Mouse (Mus musculus): Measurements from ENCODE around the gene Usp17ld. TPM values are rescaled to one million over a fixed set of nuclear protein-coding genes. Genes with fewer than 3 reads are reported as not detected.
"Not testable (repeated sequence)": the region's sequence is repeated elsewhere in the genome, so short reads cannot be mapped to it uniquely, and the experiment has no call there.

Gene Usp17ld
- not detected in 2 replicates for polyA plus RNA-seq (2016; fragmentation: Nextera tagmentation; extraction: Ambion mirVana)

- ATAC-seq (ENCODE audit: insufficient number of reproducible peaks, insufficient read depth, low FRiP score, low TSS enrichment); H3K27me3 ChIP-seq; H3K4me1 ChIP-seq; H3K36me3 ChIP-seq; H3K9me3 ChIP-seq; H3K4me3 ChIP-seq; H3K4me2 ChIP-seq (replicated peaks); H3K27ac ChIP-seq; H3K9ac ChIP-seq: not testable (repeated sequence)
Measured at GRCm38 (mm10) chr7:103252405-103252804, at the start of gene Usp17ld. Gene Usp17ld, minus strand, starts transcription at chr7:103252505.

- Histone ChIP-seq H3K27ac (no peak within 1 kb of the TSS), H3K4me3 (no peak within 1 kb of the TSS), H3K4me1 (no peaks in the 10 kb centered on the region), H3K9me3 (no peaks in the 10 kb centered on the region; the same call in 1 of the 2 replicates), H3K4me2 (replicated peaks) (no peak within 1 kb of the TSS), H3K36me3 (no peaks in the 10 kb centered on the region), H3K9ac (no peak within 1 kb of the TSS), H3K27me3 (no peaks in the 10 kb centered on the region)
- ATAC-seq (ENCODE audit: insufficient number of reproducible peaks, insufficient read depth, low FRiP score, low TSS enrichment): no peak
Measured at GRCm38 (mm10) chr7:103216696-103217095, 35.6 kb downstream of the Usp17ld start, which contains the start of gene Olfr594. Gene Olfr594, plus strand, starts transcription at chr7:103216996.

- H3K4me1 ChIP-seq; H3K27ac ChIP-seq; H3K9me3 ChIP-seq; H3K9ac ChIP-seq; H3K4me3 ChIP-seq; H3K36me3 ChIP-seq; H3K27me3 ChIP-seq; ATAC-seq (ENCODE audit: insufficient number of reproducible peaks, insufficient read depth, low FRiP score, low TSS enrichment); H3K4me2 ChIP-seq (replicated peaks): not testable (repeated sequence)
- 83% methylated on average over 5 of the region's 5 CpGs for WGBS
Measured at GRCm38 (mm10) chr7:103212050-103212449, 40.3 kb downstream of the Usp17ld start.

- Histone ChIP-seq H3K36me3 (no peaks in the 10 kb centered on the region), H3K4me3 (no peak within 1 kb of the TSS), H3K9me3 (no peaks in the 10 kb centered on the region), H3K4me1 (no peaks in the 10 kb centered on the region), H3K4me2 (replicated peaks) (no peak within 1 kb of the TSS), H3K27ac (no peak within 1 kb of the TSS), H3K27me3 (no peaks in the 10 kb centered on the region), H3K9ac (no peak within 1 kb of the TSS)
- 73% methylated on average over 1 of the region's 1 CpGs for WGBS
- ATAC-seq (ENCODE audit: insufficient number of reproducible peaks, insufficient read depth, low FRiP score, low TSS enrichment): no peak
Measured at GRCm38 (mm10) chr7:103211562-103211961, 40.7 kb downstream of the Usp17ld start, which contains the start of gene Olfr593. Gene Olfr593, plus strand, starts transcription at chr7:103211862.

Small RNA genes within 50 kb of the gene (microRNA-seq; reads per million reads assigned to microRNA genes)
- not detected for gene Gm23550
- gene Gm25171: not detected

Other genes starting within 250 kb of the Usp17ld start
- not detected in 2 replicates for gene Olfr582, start 214.5 kb downstream of the Usp17ld start, polyA plus RNA-seq (2016; fragmentation: Nextera tagmentation; extraction: Ambion mirVana)
- not detected in 2 replicates for gene Olfr583, start 201.2 kb downstream of the Usp17ld start, polyA plus RNA-seq (2016; fragmentation: Nextera tagmentation; extraction: Ambion mirVana)
- not detected in 2 replicates for gene Olfr584, start 170.6 kb downstream of the Usp17ld start, polyA plus RNA-seq (2016; fragmentation: Nextera tagmentation; extraction: Ambion mirVana)
- not detected in 2 replicates for gene Olfr585, start 154.8 kb downstream of the Usp17ld start, polyA plus RNA-seq (2016; fragmentation: Nextera tagmentation; extraction: Ambion mirVana)
- not detected in 2 replicates for gene Olfr586, start 126.9 kb downstream of the Usp17ld start, polyA plus RNA-seq (2016; fragmentation: Nextera tagmentation; extraction: Ambion mirVana)
- gene Olfr588-ps1, start 111.6 kb downstream of the Usp17ld start, polyA plus RNA-seq (2016; fragmentation: Nextera tagmentation; extraction: Ambion mirVana): not detected in 2 replicates
- not detected in 2 replicates for gene Olfr589, start 96.1 kb downstream of the Usp17ld start, polyA plus RNA-seq (2016; fragmentation: Nextera tagmentation; extraction: Ambion mirVana)
- gene Olfr591, start 74.2 kb downstream of the Usp17ld start, polyA plus RNA-seq (2016; fragmentation: Nextera tagmentation; extraction: Ambion mirVana): not detected in 2 replicates
- not detected in 2 replicates for gene Olfr592, start 67.7 kb downstream of the Usp17ld start, polyA plus RNA-seq (2016; fragmentation: Nextera tagmentation; extraction: Ambion mirVana)
- not detected in 2 replicates for gene Olfr593, start 40.6 kb downstream of the Usp17ld start, polyA plus RNA-seq (2016; fragmentation: Nextera tagmentation; extraction: Ambion mirVana)
- gene Olfr594, start 35.5 kb downstream of the Usp17ld start, polyA plus RNA-seq (2016; fragmentation: Nextera tagmentation; extraction: Ambion mirVana): not detected in 2 replicates
- not detected in 2 replicates for gene Olfr596, start 53.1 kb upstream of the Usp17ld start, polyA plus RNA-seq (2016; fragmentation: Nextera tagmentation; extraction: Ambion mirVana)
- gene Olfr597, start 63.8 kb upstream of the Usp17ld start, polyA plus RNA-seq (2016; fragmentation: Nextera tagmentation; extraction: Ambion mirVana): not detected in 2 replicates
- gene Olfr598, start 71.1 kb upstream of the Usp17ld start, polyA plus RNA-seq (2016; fragmentation: Nextera tagmentation; extraction: Ambion mirVana): not detected in 2 replicates
- gene Olfr599, start 83.4 kb upstream of the Usp17ld start, polyA plus RNA-seq (2016; fragmentation: Nextera tagmentation; extraction: Ambion mirVana): not detected in 2 replicates
- gene Olfr600, start 97.2 kb upstream of the Usp17ld start, polyA plus RNA-seq (2016; fragmentation: Nextera tagmentation; extraction: Ambion mirVana): not detected in 2 replicates
- gene Olfr601, start 110.2 kb upstream of the Usp17ld start, polyA plus RNA-seq (2016; fragmentation: Nextera tagmentation; extraction: Ambion mirVana): not detected in 2 replicates
- not detected in 2 replicates for gene Olfr603, start 133.7 kb upstream of the Usp17ld start, polyA plus RNA-seq (2016; fragmentation: Nextera tagmentation; extraction: Ambion mirVana)
- gene Usp17lc, start 162.6 kb upstream of the Usp17ld start, polyA plus RNA-seq (2016; fragmentation: Nextera tagmentation; extraction: Ambion mirVana): not detected in 2 replicates
- gene Olfr605, start 192.9 kb upstream of the Usp17ld start, polyA plus RNA-seq (2016; fragmentation: Nextera tagmentation; extraction: Ambion mirVana): not detected in 2 replicates
- gene Olfr606, start 196.5 kb upstream of the Usp17ld start, polyA plus RNA-seq (2016; fragmentation: Nextera tagmentation; extraction: Ambion mirVana): not detected in 2 replicates
- not detected in 2 replicates for gene Olfr607, start 211.6 kb upstream of the Usp17ld start, polyA plus RNA-seq (2016; fragmentation: Nextera tagmentation; extraction: Ambion mirVana)
- not detected in 2 replicates for gene Olfr608, start 217.4 kb upstream of the Usp17ld start, polyA plus RNA-seq (2016; fragmentation: Nextera tagmentation; extraction: Ambion mirVana)
- not detected in 2 replicates for gene Olfr609, start 245.6 kb upstream of the Usp17ld start, polyA plus RNA-seq (2016; fragmentation: Nextera tagmentation; extraction: Ambion mirVana)